21 mouse cellular contexts compared by ENCODE assay signal in genomic region chr10:86258992-86259391, GRCm38 (mm10). TPM values are rescaled to one million over a fixed set of nuclear protein-coding genes. Genes with fewer than 3 reads are reported as not detected.
DNase-seq lines count a peak whose midpoint lies in the region; ATAC-seq lines count a peak whose summit lies in the region.
"Had no signal": no experiment of that assay in that cellular context is flagged by ENCODE, and none has a peak within 500 bp of the region (broad histone marks: within the 10 kb centered on the region; RNA-seq: fewer than 3 reads in every experiment).

No protein-coding gene starts in this region.

- H3K9ac ChIP-seq in kidney, embryonic 14.5 days (ENCODE audit: low read depth, low read length): no peak overlapping the region
- H3K9ac ChIP-seq: forebrain, embryonic 15.5 days; heart, embryonic 13.5 days; hindbrain, embryonic 13.5 days; limb, embryonic 13.5 days; liver, embryonic 12.5 days; lung, embryonic 14.5 days had no signal

- H3K9me3 ChIP-seq in kidney, embryonic 14.5 days (ENCODE audit: control insufficient read depth, low read length): no peaks in the 10 kb centered on the region; the same call in 1 of the 2 replicates
- H3K9me3 ChIP-seq: forebrain, embryonic 15.5 days; hindbrain, embryonic 13.5 days; liver, embryonic 12.5 days had no signal

- H3K4me3 ChIP-seq in kidney, embryonic 14.5 days (ENCODE audit: low read length): no peak overlapping the region
- H3K4me3 ChIP-seq: forebrain, embryonic 15.5 days; heart, embryonic 13.5 days; hindbrain, embryonic 13.5 days; limb, embryonic 13.5 days; liver, embryonic 12.5 days had no signal

- H3K4me1 ChIP-seq in kidney, embryonic 14.5 days (ENCODE audit: control insufficient read depth, insufficient read depth, low read length): no peaks in the 10 kb centered on the region
- H3K4me1 ChIP-seq: heart, embryonic 13.5 days; liver, embryonic 12.5 days had no signal

- 93% methylated on average over 3 of the region's 3 CpGs for WGBS in kidney, embryonic 14.5 days

- no peaks in the 10 kb centered on the region for H3K36me3 ChIP-seq in kidney, embryonic 14.5 days (ENCODE audit: control insufficient read depth, insufficient read depth, low read length)
- H3K36me3 ChIP-seq: forebrain, embryonic 15.5 days; heart, embryonic 13.5 days; hindbrain, embryonic 13.5 days; limb, embryonic 13.5 days; liver, embryonic 12.5 days had no signal

- no peak for ATAC-seq in kidney, embryonic 14.5 days (ENCODE audit: low FRiP score, low TSS enrichment)
- ATAC-seq: forebrain, embryonic 15.5 days; liver, embryonic 12.5 days had no signal

- no peak overlapping the region for H3K27ac ChIP-seq in kidney, embryonic 14.5 days (ENCODE audit: low read depth, low read length)
- H3K27ac ChIP-seq: forebrain, embryonic 15.5 days; heart, embryonic 13.5 days; hindbrain, embryonic 13.5 days; limb, embryonic 13.5 days; liver, embryonic 12.5 days had no signal

- H3K4me2 ChIP-seq in kidney, embryonic 14.5 days (replicated peaks; ENCODE audit: low read depth, low read length): no peak overlapping the region
- H3K4me2 ChIP-seq: forebrain, embryonic 15.5 days; heart, embryonic 13.5 days; hindbrain, embryonic 13.5 days; limb, embryonic 13.5 days; liver, embryonic 12.5 days; lung, embryonic 14.5 days had no signal

- no peaks in the 10 kb centered on the region for H3K27me3 ChIP-seq in kidney, embryonic 14.5 days (ENCODE audit: control insufficient read depth, insufficient read depth, low read length)
- H3K27me3 ChIP-seq: forebrain, embryonic 15.5 days; heart, embryonic 13.5 days; hindbrain, embryonic 13.5 days; limb, embryonic 13.5 days; liver, embryonic 12.5 days had no signal

- DNase-seq in cerebellum, postnatal 10 days: peak; percentile 11 to 31
- DNase-seq in cerebellum, adult 8-10 months: no peak
- DNase-seq in kidney, postnatal 14 days: peak; percentile 6
- peak; percentile 72 for DNase-seq in lung, postnatal 14 days
- DNase-seq in thymus, adult 18-20 months: no peak
- DNase-seq in urinary bladder, adult 18-20 months (ENCODE audit: low spot score in 2 of 2): no peak
- DNase-seq: adrenal gland, postnatal 10 days; cerebellum, adult 2 months; gastrocnemius, postnatal 10 days; heart, adult 18-20 months; lung, embryonic 14.5 days; midbrain, embryonic 14.5 days; right cerebral cortex, postnatal 14 days; spleen, adult 18-20 months; thymus, postnatal 14 days had no signal

RNA-seq across cellular contexts. Expression of gene Timp3, which starts 41.2 kb away (rescaled TPM):
- polyA plus RNA-seq in kidney, embryonic 14.5 days (2014; fragmentation: Nextera tagmentation; extraction: Ambion mirVana): 31.9 and 60.1 TPM in 2 replicates

Comparison
In these comparisons a context has a peak if more than half of its experiments do, and no peak if none do; other contexts are left out.
1. DNase-seq: peak in cerebellum, postnatal 10 days (2 of 2), kidney, postnatal 14 days (single experiment) and lung, postnatal 14 days (single experiment); none in cerebellum, adult 8-10 months (single experiment), thymus, adult 18-20 months (0 of 2) and urinary bladder, adult 18-20 months (0 of 2).